Mouse (Mus musculus) T-cell, adult 2 months (primary cell): ENCODE data around the gene Ifitm10.
A peak's percentile ranks its signal among the peaks of the same experiment; 100 is the strongest.

Experiments
- DNase-seq: peaks from one replicate; pipeline ENCODE4 v3.0.0; 2022; ENCODE audit warnings: low spot score

The Ifitm10 gene

DNA sequence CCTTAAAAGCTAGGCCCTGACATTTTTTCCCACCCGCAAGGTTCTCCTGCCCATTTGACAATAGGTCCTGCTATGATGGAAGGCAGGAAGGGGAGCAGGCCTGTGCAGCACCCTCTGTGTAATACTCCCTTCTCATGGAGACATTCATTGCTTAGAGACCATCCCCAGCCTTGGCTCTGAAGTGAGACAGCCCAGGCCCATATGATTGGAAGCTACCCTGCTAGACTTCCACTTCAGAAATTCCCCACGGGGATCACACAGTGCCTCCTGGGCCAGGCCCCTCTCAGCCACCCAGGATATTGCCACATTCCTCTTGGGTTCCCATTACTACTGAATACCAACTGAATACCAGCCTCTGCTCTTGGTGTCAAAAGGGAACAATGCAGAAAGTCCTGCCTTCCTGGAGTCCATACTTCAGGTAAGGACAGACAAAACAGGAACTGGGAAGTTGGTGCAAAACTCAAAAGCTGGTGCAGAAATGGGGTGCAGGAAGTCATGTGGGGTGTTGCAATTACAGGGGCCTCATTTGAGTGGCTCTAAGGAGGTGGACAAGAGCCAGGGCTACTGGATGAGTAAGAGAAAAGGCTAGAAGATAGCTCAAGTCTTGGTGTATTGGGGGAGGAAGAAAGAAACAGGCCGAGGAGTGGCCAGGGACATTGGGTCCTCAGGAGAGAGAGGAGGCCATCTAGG is 16.6 kb upstream of the Ifitm10 start:
- DNase-seq: no peak

DNA sequence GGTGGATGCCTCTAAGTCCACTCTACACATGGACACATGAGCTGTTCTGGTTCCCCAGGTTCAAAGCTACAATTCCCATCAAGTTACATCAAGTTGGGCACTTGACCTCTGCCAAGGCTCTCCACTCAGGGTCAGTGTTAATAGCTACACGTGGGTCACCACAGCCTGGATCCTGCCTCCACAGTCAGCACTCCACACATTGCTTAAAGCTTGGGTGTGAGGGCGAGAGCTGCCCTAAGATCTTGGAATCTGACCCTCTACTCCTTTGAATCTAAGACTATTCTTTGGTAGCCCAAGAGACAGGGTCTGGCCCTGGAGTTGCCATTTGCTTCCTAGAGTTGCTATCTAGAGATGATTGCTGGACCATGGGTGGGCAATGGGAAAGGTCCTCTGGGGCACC is 15.2 kb upstream of the Ifitm10 start:
- DNase-seq: no peak

DNA sequence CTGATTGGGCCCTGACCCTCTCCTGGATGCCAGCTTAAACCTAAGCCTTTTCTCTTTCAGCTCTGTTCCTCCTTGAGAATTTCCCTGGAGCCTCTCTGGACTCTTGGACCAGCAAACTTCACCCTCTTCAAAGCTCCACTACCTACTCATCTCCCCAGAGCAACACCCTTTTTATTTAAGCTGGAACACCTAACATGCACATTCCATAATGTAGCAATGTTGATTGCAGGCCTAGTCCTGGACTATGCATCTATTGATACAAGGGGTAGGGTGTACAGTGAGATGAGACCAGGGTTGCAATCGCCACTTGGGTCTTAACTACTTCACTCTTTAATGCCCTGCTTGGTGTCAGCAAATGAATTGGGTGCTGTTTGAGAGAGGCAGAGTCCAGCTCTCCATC is 14.6 kb upstream of the Ifitm10 start:
- DNase-seq: no peak

DNA sequence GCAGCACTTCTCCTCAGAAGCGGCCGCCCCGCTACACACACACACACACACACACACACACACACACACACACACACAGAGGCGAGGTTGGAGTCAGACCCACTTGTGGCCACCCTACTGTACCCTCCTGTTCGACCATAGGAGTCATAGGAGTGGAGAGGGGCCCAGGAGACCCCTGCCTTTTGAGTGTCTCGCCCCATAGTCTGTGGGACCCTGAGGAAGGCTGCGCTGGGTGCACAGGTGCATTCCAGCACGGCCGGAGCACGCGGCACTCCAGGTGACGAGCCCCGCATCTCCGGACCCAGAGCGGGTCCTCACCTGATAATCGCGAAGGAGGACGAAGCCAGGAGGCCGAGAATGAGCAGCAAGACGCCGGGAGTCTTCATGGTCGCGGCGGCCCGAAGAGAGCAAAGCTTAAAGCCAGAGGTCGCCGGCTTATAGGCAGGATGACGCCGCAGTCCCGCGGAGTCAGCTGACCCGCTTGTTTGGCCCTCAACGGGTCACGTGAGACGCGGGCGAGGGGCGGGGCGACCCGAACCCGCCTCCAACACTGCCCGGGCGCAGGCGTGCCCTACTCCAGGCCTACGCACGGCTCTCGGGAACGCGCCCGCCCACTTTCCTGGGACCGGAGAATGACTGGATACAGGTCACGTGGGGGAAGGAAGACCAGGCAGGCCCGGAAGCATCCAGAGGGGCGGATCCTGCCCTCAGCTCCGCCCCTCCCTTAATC is 14.0 kb upstream of the Ifitm10 start, which contains the start of gene Ctsd:
Ctsd (minus strand) TSS at position 620 of the 730 bp plus-strand sequence.
- DNase-seq: peak; percentile 87

DNA sequence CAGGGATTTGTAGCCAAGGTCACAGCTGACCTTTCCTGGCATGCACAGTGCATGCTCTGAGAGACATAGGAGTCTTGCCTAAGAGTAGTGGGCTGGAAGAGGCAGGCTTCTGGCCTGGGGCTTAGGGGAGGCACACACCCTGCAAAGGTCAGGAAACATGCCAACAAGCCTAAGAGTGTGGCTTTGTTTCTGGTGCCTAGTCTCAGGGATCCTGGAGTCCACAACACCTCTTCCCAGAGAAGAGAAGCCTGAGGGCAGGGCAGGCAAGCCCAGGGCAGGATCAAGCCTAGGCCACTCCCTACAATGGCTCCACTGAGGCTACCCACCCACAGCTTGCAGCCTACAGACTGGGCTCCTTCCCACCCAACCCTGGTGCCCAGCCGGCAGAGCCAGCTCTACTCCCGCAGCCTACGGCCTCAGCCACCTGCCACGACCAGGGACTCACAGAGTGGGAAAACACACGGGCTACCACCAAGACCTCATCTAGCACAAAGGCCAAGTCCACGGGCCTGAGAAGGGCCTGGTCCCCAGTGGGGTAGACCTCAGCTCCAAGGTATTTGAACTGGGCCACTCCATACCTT is 13.2 kb upstream of the Ifitm10 start:
- no peak for DNase-seq

DNA sequence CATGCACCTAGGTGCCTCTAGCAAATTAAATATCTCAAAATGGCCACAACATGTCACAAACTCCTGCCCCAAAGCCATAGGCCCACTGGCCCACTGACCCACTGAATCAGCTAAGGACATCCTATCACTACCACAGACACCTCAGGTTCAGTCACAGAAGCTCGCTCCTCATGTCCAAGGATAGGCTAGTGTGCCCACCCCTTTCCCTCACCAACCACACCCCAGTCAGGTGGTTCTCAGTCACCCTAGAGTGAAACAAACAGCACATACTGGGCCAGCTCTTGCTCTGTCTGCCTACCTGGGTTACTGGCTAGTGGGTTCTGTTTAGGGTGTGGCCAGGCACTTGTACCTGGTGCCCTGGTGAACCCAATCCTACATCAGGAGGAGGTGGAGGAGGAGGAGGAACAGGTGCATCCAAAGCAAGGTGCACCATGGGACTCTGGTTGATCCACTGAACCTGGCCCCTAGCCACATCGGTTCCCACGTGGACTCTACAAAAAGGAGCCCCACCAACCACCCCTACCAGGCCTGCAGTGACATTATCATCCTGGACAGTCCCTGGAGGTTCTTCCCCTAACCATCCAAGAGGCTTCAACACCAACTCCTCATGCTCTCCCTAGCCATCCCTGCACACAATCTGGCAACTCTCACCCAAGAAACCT is 12.3 kb upstream of the Ifitm10 start:
- DNase-seq: no peak

DNA sequence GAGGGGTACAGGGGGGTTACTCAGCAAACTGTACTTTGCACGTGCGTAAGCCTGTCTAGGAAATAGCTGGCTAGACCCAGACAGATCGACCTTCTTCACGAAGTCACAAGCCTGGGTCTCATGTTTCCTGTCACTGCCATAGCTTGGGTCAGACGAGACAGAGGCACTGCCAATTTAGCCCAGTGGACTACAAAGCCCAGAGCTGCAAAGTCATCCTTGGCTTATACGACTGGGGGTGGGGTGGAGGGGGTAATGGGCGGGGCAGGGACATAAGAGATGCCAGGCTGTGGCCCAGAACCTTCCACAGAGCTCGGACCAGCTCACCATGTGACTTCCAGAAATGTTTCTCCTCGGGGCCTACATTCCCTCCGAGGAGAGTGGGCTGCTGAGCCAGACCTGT is 10.8 kb upstream of the Ifitm10 start:
- DNase-seq: no peak

DNA sequence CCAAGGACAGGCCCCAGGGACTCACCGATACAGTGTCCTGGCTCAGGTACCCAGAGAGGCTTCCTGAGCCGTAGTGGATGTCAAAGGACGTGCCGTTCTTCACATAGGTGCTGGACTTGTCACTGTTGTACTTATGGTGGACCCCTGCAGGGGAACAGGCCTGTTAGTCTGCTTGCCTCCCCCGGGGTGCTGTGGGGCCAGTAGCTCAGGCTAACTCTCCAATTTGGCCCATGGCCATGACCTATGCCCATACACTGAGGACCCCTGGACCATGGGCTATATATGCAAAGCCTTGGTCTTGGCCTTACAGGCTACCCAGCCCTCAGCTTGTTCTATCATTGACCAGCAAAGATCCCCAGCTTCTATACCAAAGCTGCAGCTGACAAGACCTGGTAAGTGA is 9.0 kb upstream of the Ifitm10 start, which contains the start of gene Gm49369:
Gm49369 (minus strand) TSS at position 101 of the 400 bp plus-strand sequence.
- no peak for DNase-seq

DNA sequence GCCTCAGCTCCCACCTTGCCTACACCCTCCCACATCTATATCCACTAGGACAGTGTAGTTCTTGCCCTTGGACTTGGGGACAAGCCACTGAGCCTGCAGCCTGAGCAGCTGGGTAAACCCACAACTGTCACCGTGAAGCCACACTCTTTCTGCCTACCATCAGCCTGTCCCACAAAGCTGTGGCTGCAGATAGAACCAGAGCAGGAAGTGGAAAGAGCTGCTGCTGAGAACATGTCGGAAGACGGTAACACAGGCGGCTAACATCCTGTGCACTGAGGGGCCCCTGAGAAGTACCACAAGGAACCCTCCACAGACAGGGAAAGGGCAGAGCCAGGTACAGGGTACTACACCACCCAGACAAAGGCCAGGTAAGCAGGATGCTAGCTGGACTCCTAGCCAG is 7.6 kb upstream of the Ifitm10 start:
- peak; percentile 80 for DNase-seq

DNA sequence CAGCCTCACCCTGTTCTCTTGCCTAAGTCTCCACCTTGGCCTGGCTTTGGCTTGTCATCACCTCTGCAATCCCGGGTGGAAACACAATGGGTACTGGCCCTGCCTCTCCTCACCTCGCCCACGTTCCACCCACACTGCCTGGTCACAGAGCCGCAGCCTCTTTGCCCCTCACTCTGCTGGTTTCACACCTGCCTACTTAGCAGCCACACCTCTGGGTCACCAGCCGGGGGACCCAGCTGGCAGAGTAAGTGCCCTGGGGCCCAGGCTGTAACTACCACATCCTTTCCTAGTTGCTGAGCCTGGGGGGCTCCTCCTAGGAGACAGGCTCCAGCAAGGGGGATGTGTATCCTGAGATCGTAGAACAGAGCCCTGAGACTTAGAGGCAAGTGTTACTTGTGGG is 5.6 kb upstream of the Ifitm10 start:
- peak; percentile 43 for DNase-seq

DNA sequence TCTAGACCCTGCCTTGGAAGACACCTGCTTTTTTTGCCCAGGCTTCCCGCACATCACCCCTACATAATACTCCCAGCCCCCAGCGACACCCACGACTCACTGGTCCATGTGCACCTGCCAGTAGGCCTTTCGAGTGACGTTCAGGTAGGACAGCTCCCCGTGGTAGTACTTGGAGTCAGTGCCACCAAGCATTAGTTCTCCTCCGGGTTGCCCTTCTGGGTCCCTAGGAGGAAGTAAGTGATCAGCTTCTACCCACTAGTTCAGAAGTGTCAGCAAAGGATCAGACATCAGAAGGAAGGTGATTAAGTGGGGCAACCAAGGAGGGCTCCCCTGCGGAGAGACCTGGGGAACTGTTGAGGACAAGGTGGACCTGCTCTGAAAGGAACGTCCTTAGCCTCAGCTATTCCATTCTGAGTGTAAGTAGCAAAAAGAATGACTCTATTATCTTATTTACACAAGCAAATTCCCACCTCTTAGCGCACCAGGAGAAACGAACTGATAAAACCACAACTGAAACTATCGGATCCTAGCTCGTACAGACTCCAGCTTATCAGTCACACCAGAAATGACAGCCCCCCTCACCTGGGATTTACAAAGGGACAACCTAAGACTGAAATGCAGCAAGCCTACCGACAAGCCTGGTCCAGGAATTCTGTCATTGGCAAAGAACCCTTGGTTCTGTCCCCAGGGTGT is 3.8 kb upstream of the Ifitm10 start:
- no peak for DNase-seq

DNA sequence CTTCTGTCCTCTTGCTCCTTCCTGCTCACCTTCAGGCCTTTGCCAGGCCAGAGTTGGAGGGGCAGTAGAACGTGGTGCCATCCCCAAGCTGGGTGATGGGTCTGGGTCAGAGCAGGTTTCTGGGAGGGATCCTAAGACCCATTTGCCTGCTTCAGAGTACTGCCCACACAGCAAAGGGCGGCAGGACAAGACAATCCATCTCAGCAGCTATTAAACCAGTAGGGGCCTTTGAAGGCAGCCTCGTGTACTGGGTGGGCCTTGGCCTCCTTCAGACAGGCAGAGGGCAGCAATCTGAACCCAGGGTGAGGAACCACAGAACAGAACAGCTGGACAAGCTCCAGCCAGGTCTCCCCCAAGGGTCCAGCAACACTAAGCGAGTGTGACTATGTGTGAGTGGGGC is 2.5 kb upstream of the Ifitm10 start:
- no peak for DNase-seq

DNA sequence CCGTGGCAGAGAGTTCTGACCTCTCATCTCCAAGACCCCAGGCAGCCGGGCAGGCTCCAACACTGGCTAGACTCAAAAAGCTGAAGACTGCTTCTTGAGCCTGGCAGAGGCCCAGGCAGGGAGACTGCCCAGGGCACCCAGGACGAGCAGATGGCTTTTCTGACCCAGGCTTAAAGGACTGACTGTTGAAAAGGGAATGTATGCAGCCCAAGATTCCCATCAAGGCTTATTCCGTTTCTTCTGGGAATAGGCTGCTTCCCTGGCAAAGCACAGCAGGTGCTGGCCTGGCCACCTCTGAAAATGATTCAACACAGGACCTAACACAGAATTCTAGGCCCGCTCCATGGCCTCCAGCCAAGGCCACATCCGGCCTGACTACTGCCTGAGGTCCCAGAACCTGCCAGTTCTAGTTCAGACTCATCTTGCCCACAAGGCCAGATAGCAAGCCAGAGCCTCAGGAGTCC is 1.7 kb upstream of the Ifitm10 start:
- DNase-seq: no peak

DNA sequence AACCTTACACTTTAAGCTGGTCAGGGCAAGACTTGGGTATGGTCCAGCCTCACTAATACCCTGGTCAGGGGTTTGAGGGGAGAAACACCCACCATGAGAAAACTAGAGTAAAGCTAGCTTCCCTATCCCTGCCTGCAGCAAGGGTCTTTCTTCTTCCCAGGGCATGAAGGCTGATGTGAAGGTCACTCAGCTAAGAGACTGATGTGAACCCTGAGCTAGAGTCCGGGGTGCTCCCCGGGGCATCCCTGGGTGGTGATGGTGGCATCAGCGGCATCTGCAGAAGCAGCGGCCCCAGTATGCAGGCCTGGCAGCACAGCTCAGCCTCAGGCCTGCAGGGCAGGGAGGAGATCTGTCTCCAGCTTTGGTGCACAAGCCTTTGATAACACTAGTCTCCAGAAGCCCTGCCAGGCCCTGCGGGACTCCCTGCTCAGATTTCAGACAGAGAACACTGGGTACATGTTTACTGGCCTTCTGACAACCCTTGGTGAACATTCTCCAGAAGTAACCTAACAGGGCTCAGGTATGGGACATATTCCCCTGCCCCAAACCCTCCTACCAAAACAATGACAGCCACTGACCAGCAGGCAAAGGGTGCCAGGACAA is 961 bp upstream of the Ifitm10 start:
- no peak for DNase-seq

DNA sequence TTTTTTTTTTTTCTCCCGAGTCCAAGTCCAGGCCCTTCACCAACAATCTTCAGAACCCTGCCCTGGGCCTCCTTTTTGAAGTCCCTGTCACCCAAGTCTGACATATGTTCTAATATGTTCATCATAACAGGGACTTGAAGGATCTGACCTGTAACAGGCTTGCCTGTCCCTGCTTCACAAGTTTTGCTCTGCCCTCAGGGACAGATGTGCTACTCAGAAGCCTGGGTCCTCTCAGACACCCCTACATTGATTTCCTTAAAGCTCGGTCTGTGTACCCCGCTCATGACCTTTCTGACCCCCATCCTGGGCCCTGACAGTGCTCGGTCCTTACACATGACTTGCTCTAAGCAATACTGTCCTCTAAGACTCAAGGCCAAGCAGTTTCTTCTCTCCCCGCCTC is 514 bp downstream of the Ifitm10 start:
- DNase-seq: no peak

DNA sequence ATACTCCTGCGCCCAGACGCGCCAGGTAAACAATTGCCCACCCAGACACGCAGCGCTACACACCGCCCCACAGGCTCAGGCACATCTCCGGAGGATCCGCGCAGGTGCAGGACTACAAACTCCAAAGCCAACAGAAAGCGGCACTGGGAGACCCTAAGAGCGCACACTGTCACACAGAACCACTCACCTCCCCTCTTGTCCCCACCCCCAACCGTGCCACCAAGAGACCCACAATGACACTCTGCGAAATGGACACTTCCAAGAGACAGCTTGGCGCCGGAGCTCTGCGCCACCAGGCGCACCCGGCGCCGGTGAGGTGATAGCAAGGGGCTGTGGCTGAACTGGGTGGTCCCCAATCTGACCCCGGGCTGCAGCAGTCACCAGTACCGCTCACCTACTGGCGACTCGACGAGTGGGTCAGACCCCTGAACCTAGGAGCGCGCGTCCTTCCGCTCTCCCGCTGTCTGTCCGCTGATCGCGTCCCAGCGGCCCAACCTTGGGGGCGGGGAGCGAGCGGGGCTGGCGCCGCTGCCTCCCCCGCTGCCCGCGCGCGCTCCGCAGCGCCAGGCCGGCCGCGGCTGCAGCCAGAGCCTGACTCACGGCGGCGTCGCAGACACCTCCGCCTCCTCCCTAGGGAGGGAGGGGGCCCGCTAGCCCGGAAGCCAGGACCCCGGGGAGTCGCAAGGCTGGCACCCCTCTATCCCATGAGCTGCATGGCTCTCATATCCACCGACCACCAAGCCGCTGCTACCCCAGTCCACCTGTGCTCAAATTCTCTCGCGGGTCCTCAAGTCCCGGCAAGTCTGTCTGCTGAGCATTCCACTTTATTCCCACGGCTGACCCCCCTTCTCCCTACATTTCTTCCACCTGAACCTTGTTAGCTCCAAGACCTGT is 1.5 kb downstream of the Ifitm10 start:
- DNase-seq: no peak

DNA sequence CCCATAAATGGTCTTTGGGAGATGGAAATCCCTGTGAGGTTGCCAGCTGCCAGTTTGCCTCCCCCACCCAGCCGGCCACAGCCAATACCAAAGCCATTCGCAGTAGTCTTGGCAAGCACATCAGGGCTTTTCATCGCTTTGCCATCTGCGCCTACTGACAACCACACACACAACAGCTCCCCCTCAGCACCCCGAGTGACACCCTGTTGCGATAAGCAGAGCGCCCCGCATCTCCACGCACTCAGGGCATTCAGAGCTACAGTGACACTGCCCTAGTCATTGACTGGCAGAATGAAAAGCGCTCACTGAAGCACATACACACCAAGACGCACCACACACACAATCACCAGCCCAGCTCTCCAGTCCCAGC is 2.2 kb downstream of the Ifitm10 start:
- DNase-seq: no peak

DNA sequence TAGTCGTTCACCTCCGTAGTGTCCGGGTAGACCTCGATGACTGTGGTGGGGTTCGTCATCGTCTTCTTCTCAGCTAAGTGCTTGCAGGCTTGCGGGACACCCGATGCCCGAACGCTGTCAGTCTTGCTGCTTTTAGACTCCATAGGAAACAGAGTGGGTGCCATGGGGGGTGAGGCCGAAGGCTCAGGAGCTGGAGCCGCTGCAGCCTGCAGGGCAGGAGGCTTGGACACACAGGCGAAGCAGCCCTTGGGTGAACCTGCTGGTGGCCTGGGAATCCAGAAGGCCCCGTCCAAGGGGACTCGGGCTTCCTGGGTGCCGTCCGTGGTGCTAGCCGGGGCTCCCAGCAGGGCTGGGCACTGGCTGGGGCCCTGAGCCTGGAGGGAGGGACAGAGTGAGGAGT is 2.6 kb downstream of the Ifitm10 start:
- DNase-seq: no peak

DNA sequence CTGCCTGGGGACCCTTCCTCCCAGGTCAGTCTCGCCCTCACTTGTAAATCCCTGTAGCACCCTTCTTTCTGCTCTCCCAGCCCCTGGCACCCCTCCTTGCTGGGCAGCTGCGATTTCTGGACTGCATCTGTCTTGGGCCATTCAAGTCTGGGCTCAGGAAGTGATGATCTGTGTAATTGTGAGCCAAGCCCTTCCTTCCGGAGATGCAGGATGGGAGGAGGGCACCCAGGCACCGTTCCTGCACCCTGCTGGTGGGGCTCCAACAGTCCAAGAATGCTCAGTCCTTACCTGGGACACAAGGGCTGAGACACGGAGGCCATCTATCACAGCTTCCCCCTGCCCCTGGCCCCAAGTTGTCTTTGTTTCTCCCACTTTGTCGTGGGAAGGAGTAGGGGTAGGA is 3.7 kb downstream of the Ifitm10 start:
- no peak for DNase-seq

DNA sequence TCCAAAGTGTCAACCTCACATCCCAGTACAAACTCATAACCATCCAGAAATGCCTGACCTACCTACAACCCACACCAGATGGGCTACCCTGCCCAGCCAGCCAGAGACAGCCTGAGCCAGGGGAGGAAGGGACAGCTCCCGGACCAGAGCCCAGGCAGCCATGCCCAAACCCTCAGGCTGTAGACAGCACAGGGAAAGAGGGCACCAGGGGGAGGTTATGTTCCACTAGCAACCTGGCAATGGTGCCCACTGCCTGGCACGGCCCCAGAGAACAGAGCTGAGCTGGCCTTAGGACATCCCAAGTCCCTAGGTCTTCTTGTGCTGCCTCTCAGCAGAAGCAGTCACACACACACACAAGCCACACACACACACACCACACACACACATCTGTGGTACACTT is 4.7 kb downstream of the Ifitm10 start:
- DNase-seq: no peak

DNA sequence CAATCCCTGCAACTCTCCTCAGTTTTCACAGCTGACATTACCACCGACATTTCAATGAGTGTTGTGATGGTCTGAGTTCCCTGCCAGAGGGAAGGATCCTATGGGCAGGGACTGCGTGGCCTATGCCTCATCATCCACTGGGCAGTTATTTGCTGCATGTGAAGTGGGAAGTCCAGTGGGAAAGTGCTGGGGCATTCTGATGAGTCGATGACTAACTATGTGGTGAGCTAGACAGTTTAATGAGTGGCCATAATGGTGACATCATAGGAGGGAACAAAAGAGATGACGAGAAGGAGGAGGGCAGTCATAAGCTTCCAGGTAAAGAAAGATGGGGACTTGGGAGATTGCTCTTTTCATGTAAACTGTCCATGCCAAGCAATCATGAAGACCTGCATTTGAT is 10.4 kb downstream of the Ifitm10 start:
- DNase-seq: no peak
